Mouse (Mus musculus) frontal cortex, postnatal 36 days (tissue): ENCODE measurements at regions not wholly inside any gene's neighbourhood (a gene's known extent, or its start where the extent isn't known, plus 50 kb on each side); places are given as distances from the start of the nearest gene placed in this dataset.

Source experiments
- DNase-seq, 2 experiments: peaks; one replicate each; pipeline ENCODE4 v3.0.0; 2022; ENCODE audit warnings: low spot score in 2 of 2

DNA sequence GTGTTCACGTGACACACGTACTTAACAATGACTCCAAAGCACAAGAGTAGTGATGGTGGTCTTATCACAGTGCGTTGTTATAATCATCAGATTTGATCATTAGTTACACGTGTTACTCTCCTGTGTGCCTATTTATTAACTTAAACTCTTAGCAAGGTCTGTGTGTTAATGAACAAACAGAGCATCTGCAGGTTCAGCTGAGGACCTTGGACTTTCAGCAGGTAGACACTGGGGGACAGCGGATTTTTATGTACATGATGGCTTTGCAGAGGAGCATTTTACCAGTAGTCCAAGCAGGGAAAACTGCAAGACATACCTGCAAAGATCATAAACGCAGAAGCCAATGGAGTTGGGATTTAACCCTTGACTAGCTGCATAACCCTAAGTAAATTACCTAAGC lies 211.7 kb upstream of the Ntm start:
- DNase-seq: no peak

DNA sequence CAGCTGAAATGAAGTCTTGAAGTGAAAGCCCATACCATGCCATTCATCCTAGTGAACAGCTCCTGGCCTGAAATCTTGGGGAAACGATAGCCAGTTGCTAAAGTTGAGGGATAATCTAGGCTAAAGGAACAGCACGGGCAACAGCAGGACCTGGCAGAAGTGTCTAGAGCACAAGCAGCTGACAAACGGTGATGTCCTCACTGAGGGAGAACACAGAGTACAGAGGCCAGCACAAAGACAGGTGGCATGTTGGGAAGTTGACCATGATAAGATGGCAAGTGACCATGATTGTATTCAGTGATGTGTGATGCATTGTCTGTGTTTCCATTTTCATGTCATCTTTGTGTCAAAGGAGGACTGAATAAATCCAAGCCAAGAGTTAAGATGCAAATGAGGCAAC lies 212.4 kb upstream of the Ntm start:
- no peak for DNase-seq

DNA sequence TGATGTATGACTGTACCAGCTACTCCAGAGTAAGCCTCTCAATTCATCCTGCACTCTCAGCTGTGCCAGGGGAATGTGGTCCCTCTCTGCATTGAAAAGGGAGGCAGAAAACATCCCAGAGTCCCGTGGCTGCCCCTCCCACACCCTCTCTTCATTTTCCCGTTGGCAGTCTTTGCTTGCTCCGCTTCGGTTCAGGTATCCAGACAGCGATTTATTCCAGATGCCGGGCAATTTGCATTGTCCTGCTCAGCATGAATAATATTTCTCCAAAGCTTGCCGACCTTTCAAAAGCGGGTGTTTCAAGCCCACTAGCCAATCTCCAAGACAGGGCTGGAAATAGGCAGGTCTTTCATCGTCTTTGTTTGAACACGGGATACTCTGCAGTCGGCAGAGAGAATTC lies 220.5 kb upstream of the Ntm start:
- DNase-seq: no peak

DNA sequence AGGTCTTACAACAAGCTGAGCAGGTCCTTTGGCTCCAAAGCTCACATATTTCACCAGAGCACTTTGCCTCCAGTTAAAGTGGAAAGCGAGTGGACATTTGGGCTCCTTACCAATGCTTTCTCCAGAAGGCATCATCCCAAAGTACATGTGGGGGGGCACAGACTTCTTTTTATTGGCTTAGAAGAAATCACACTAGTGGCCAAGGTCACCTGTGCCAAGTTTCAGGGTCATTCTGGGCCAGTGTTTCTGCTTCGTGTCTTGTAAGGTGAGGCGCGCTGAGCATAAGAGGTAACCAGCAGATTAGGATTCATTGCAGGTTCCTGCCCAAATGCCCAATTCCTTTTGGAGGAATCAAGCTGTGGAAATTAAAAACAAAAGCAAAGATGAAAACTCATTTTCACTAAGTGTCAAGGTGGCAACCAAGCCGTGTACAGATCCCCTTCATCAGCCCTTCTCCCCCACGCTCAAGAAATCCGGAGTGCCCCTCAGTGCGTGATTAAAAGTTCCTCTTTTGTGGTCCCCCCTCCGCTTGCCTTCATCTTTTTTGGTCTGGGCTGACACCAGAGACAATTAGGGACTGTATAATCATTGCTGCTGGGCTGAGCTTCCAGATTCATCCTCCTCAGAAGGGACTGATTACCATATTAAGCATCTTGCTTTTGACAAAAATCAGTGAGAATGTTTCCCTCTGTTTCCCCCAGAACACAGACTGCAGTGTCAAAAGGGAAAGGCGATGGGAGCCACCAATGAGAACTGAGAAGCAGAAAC lies 222.2 kb upstream of the Ntm start:
- no peak for DNase-seq

DNA sequence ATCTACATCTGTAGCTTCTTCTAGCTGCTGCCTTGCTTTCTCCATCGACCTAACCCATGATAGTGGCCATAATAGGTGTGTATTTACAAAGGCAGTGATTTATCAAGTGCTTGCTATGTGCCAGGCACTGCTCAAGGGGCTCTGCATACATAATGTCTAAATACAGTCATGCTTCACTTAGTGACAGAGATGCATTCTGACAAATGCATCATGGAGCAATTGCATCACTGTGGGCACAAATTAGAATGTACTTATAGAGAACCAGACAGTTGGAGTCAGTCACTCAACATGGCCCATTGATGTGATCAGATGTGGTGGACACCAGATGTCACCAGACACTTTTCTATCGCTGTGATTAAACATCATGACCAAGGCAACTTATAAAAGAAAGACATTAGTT lies 223.3 kb upstream of the Ntm start:
- DNase-seq: no peak

DNA sequence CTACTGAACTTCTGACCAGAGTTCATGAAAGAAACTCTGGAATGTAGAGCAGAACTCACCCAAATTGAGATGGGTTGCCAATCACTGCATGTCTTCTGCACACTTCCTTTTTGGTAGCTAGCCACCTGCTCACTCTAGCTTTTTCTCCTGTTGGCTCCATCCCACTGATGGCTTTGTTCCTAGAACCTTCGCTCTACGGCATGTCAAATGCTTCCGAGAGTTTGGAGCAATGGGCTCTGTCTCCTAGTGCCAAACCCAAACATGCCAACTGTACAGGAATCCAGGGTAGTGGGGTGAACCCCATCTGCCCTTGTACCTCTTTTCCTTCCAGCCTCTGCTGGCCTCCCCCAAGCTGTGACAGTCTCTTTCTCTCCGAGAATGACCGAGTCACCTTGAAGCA lies 227.1 kb upstream of the Ntm start:
- DNase-seq: no peak

DNA sequence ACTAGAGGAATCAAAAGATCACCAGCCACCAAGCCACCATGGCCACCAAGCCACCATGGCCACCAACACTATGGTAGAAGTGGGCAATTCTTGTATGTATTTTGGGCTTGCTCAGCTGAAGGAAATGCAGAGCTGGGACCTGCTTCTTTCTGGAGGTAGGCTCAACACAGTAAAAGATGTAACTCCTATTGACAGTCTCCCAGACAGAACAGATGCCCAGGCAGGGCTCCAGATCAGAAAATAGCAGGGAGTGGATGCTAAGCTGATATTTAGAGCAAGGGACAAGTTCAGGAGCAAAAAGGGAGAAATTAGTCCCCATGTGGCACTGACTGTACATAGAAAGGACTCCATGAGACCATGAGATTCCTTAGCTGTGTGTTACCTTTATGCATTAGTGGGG lies 228.2 kb upstream of the Ntm start:
- DNase-seq: peak; percentile 59 to 77

DNA sequence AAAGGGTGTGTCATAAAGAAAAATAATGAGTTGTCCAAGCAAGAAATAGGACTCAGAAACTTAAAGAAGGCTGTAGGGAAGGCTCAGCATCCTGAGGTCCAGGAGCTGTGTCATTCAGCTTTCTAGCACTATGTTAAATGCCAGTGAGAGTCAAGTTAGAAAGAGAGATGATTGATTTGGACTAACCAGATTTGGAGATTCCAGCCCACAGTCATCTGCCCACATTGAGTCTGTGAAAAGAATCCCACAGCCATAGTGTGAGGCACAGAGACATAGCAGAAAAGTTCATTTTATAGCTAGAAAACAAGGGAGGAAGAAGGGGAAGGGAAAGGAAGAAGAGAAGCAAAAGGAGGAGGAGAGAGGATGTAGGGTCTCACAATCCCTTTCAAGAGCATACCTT lies 229.0 kb upstream of the Ntm start:
- DNase-seq: peak in 1 of 2 experiments; percentile 59

DNA sequence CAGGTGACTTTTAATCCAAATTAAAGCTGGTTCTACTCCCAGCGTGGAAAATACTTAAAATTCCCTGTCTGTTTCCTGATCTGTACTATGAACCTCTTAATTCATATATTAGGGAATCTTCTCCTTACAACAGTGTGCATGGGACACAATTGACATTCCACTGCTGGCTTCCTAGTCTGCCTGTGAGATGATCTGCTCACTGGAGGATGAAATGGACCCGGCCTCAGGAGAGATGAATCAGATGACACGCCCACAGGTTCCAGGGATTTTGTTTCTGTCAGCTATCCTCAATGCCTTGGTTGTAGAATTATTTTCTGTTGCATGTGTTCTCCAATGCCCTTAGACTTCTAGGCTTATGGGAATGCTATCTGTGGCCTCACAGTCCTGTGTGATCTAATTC lies 231.9 kb upstream of the Ntm start:
- DNase-seq: no peak

DNA sequence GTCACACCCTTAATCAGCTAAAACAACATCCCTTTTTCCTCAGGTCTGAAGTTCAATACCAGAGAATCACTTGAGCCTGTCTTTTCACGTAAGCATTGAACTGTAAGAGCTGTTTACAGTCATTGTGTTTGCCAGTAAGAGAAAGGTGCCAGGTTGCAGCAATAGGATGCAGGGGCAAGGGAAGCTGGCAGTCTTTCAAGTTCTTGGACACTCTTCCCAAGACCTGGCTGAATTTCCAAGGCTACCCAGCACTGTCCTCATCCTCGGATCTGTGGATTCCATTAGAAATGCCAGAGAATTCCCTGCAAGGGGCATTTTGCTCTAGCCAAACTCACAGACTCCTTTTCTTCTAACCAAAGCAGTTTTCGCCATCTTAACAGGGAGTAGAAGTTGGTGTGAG lies 224.5 kb upstream of the Snx19 start:
- DNase-seq: no peak

DNA sequence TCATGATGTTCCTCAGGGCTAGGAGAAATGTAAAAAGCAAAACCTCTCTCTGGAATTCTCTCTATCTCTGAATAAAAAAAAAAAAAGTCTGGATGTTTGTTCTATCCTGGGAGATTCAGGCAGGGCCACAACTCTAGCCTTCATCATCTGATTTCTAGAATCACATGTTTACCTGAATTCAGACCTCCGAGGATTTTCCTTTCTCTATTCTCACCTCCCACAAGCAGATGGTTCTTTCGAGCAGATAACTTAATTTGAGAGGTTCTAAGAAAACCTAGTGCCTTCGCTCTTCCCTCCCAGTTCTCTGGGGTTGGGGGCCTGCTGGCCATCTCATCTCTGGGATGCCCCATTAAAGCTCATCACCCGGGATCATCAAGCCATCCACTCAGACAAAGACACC lies 219.3 kb upstream of the Snx19 start:
- DNase-seq: peak in 1 of 2 experiments; percentile 35

DNA sequence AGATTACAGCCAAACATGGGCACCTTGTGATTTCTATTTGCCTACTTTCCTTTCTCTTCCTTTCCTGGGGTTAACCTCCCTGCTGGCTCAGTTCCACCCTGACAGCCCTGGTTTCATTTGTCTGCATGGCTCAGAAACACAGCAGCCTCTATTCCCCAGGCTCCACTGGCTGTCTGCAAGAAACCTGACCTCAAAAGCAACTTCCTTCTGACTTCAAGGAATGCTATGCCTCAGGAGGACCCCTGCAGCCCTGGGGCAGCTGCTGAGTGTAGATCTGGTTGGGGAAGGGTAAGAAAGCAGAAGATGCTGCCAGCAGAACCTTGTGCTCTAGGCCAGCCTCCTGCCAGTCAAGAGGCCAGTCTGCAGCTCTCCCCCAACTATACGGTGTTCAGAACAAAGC lies 217.1 kb upstream of the Snx19 start:
- no peak for DNase-seq

DNA sequence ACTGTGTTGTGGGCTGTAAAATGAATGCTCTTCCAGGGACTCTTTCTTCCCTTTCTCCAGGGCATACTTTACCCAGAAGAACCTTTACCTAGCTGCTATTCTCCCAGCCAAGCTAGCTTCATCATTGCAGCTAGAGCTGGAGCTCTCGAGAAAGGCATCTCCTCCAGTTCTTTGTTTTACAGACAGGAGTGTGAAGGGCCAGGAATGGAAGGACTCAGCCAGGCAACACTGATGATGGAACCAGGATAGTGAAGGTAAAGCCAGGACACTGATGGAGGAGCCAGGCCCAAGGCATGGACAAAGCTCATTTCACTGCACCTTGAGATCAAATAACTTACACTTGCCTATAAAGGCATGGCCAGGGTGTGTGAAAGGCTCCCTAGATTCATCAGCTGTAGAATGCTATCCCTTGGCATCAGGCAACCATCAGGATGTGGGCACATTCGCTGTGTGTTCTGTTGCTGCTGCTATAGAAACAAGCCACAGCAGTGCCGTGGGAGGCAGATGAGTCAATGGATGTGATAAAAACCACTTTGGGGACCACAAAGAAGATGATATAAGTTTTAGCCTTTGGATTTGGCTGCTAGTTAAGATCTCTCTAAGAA lies 214.3 kb upstream of the Snx19 start:
- DNase-seq: peak; percentile 68 to 78

DNA sequence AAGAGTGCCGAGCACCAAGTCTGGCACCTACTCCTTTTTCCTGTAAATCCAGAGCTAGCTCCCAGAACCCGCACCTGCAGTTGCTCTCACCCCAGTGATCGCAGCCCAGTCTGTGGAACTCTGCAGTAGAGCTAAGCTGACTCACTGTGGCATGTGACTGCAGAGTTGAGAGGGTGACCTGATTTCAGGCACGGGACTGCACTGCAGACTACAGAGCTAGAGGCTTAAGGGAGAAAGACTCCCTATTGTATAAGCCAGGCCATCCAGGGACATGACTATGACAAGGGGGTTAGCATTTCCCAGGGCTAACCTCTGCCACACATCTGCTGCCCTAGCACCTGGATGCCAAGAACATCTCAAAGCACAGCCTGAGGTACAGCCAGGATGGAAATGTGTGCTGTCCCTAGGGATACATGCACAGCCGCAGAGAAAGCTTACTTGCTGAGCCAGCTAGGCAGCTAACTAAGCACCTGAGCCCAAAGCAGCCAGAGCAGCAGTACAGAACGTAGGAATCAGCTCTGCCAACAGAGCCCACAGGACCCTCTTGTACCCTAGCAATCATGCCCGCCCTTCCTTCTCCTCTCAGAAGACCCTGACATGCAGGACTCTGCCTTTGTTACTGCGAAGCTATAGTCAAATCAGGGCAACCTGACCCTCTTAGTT lies 192.3 kb upstream of the Snx19 start:
- peak; percentile 72 to 78 for DNase-seq

DNA sequence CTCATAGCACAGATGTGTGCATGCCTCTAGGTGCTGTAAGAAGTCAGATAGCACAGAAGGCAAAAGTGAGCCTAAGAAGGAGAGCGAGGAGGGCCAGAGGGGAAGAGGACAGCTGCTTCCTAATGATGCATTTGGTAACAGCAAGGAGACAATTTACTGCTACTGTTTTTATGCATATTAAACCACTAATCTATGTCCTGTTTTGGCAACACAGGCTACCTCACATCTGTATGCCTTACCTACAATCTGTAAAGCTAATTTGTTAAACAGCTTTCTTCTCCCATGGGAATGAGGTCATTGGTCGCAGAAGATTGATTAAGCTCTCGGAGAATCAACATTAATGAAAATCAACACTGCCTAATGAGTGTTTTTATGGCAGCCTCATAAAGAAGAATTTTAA lies 191.1 kb upstream of the Snx19 start:
- DNase-seq: no peak

DNA sequence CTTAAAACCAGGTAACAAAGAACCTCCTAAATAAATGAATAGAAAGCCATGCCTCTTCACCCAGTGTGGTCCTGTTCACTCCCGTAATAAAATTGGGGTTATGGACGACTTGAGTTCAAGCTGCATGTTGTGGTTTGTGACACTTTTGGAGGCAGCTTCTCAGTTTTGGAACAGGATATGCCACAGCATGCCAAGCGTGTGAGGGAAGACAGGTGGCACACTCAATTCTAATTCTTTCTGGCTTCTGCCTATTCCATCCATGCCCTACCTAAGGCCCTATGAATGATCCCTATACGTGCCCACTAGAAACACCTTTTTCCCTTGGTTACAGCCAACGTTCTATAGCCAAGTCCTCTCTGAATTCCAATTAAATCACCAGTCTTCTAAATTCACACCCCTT lies 184.8 kb upstream of the Snx19 start:
- no peak for DNase-seq

DNA sequence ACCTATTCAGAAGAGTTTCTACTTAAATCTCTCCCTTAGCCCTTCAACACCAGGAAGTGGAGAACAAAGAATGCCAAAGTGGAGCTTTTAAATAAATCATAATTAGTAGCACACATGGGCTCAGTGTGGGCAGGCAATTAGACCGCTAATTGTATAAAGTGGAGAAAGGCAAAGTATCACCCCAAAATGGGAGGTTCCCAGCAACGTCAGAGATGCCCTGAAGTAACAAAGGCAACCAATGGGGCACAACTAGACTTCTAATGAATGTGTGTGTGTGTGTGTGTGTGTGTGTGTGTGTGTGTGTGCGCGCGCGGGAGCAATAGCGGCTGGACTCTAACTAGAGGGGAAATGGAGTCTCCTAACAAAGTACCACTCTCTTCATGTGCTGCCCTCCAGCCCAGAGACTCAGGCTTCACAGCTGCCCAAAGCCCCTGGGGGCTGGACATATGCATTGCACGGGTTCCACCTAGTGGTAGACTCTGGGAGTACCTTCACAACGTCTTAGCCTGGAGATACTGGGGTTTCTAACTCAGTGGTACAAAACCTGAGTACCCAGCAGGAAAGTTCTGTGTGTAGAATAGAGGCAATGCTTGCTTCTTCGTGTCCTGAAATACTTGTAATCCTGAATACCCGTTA lies 162.3 kb upstream of the Snx19 start:
- DNase-seq: peak; percentile 81 to 83

DNA sequence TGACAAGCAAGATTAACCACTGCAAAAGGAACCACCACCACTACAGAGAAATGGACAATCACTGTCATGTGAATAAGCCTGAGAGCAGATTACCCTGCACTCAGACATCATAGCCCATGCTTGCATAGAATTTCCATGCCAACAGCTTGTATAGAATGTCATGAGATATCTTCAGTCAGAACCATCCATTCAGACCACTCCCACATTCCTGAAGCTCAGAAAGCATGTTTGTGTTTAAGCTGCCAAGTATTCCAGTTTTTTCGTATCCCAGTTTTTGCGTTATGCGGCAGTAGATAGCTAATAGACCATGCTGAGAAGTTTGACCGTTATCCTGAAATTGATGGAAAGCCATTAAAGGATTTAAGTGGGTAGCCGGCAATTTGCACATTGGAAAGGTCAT lies 155.8 kb upstream of the Snx19 start:
- no peak for DNase-seq

DNA sequence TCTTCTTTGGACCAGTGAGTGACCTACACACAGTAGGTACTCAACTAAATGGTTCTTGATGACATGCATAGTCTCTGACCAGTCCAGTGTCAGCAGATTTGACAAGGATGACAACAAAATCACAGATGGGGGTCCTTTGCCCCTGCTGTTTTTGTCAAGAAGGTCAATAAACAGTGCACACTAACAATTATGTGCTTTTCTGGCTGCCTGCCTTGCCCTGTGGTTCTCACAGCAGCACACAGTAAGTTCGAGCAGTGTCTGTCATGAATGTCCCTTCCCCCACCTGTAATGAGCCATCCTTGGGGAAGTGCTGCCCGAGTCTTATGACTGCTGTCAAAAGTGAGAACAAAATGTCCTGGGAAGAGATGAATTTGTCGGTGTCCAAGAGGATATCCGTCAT lies 153.1 kb upstream of the Snx19 start:
- DNase-seq: no peak

DNA sequence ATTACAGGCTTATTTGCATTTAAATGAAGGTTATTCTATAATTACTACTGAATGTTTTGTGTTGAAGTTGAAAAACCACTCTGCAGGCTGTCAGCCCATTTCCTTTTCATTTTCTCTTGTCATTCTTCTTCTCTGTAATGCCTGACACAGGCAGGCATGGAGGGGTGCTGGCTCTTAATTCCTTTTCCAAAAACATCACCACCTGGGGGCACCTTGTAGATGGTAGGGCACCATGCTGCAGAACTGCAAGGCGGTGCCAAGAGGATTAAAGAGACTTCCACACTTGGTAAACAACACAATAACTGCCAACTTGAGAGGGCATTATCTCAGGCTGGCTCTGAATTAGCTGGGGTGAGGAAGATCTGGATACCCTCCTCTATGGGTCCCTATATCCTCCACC lies 148.7 kb upstream of the Snx19 start:
- DNase-seq: no peak

DNA sequence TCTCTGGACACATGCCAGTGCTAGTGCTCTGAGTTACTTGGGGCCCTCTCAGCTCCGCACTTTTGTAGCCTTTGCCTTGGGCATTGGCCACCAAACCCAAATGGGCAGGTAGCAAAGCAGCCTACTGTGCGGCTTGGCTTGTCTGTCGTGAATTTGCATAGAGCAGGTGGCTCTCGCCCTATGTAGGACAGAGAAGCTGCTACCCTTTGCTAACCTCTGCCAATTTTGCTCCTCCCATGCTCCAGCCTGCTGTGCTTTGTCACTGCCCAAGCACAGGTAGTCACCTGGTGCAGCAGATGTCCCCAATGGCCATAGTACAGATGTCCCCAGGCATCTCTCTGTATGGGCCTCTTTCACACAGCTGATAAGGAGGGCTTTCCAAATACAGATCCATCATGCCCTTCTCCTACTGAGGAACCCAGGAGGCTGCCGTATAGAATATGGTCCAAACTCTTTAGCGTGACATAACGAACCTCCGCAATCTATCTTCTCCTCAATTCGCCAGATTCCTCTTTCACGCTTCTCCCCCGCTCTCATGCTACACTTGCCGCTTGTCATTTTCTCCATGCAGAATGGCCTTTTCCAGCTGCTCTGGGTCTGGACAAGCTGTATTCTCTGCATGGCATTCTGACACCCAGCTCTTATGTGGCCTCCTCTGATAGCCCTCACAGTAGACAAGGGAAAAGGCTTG lies 143.7 kb upstream of the Snx19 start:
- no peak for DNase-seq

DNA sequence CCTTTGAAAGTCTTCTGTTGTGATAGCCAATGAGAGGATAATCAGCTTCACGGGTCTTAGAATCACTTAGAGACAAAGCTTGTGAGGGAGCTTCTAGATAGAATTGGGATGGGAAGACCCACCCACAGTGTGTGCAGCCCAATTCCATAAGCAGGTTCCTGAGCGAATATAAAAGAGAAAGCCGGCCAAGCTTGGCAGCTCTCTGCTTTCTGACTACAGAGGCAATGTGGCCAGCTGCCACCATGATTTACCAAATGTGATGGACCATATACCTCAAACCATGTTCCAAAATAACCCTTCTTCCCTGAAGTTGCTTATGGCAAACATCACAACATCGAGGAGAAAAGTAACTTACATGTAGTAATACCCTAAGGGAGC lies 143.1 kb upstream of the Snx19 start:
- DNase-seq: peak in 1 of 2 experiments; percentile 37
